ENCODE assay signal across 1 mouse cellular context in the genomic region with DNA sequence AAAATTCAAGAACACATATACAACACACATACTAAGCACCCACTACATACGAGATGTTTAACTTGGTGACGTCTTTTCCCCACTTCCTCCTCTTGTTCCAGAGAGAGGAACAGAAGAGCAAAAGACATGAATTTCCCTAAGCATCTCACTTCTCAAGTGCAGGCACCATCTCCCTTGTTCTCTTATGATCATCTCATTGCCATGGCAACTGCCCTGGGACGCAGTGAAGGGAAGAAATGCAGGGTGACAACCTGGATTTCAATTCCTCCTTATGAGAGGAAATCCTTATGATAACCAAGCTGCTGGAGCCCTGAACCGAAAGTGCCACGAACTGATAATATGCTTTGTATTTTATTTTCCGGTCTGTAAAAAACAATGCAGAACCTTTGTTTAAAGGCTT.
TF ChIP-seq lines count a peak whose summit lies in the region.

No protein-coding gene starts in this region.

TF ChIP-seq in CH12.LX, 34 proteins besides CTCF, POLR2A, EP300 and RAD21 (continued from another document):
- TF ChIP-seq SMC3 (IDR thresholded peaks at IDR 0.05; ENCODE audit: low read depth, low read length) (no peak), POLR2AphosphoS2 (IDR thresholded peaks at IDR 0.05; ENCODE audit: low read depth, low read length) (no peak), MEF2A (IDR thresholded peaks at IDR 0.05; ENCODE audit: borderline replicate concordance, low read depth, low read length) (no peak), NELFE (IDR thresholded peaks at IDR 0.05; ENCODE audit: low read depth, low read length) (no peak), ZNF384 (IDR thresholded peaks at IDR 0.05; ENCODE audit: low read depth, low read length) (no peak), RCOR1 (conservative IDR thresholded peaks at IDR 0.05; ENCODE audit: low read depth, low read length) (no peak), UBTF (IDR thresholded peaks at IDR 0.05; ENCODE audit: low read depth, low read length) (no peak)
TF ChIP-seq in CH12.LX: peak in this region for 0.
